Mouse (Mus musculus): ENCODE results near the gene Fam178b.

DNA sequence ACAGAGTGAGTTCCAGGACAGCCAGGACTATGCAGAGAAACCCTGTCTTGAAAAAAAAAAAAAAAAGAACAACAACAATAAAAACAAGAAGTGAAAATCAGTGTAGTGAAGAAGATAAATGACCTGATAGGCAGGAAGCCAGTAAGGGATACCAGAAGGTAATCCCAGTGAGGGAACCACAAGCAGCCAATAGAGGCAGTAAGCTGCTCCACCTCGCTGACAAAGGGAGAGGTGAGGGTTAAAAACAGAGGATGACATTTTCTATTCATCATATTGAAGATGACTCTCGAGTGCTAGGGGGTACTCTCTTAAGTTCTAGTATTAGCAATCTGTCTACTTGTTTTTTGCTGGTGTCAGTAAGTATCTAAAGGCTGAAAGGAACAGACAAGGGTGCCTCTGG is 84.6 kb downstream of the Fam178b start:
- no peak for TF ChIP-seq CTCF (IDR thresholded peaks at IDR 0.05; ENCODE audit: low read depth, low read length)
- TF ChIP-seq POLR2A (IDR thresholded peaks at IDR 0.05; ENCODE audit: borderline replicate concordance, low read depth, low read length): no peak

Measured in bone marrow macrophage, adult 2 months (primary cell).